Mouse (Mus musculus) layer of hippocampus, adult 9-11 months (tissue): ENCODE data around the gene Smurf2.
"Not testable (repeated sequence)": the region's sequence is repeated elsewhere in the genome, so short reads cannot be mapped to it uniquely, and the experiment has no call there.

Experiments used
- DNase-seq: peaks from one replicate; pipeline ENCODE4 v3.0.0; 2022

The Smurf2 gene

GRCm38 (mm10) chr11:106899804-106900203 lies 20.7 kb downstream of the Smurf2 start:
- no peak for DNase-seq

- no peak for DNase-seq
Measured at GRCm38 (mm10) chr11:106896561-106897168, 23.9 kb downstream of the Smurf2 start.

DNA sequence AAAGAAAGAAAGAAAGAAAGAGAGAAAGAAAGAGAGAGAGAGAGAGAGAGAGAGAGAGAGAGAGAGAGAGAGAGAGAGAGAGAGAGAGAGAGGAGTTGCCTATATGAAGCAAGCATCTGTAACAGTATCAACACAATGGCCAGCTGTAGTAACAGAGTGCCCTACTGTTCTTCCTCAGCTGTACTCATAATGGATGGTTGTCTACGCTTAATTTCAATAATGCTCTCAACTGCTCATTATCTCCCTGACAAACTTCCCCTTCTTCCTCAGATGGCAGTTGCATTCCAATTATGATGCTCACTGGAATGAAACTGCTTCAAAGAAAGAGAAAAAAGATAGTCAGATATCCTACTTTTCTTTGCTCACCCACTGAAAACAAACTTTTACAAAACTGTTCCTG lies 36.9 kb downstream of the Smurf2 start:
- peak; percentile 30 for DNase-seq

GRCm38 (mm10) chr11:106872650-106873049 lies 47.9 kb downstream of the Smurf2 start:
- no peak for DNase-seq

- no peak for DNase-seq
Measured at GRCm38 (mm10) chr11:106851438-106851837, 69.1 kb downstream of the Smurf2 start.

GRCm38 (mm10) chr11:106842002-106842401 lies 78.5 kb downstream of the Smurf2 start:
- DNase-seq: no peak

- no peak for DNase-seq
Measured at GRCm38 (mm10) chr11:106828079-106828478, 92.4 kb downstream of the Smurf2 start.

DNA sequence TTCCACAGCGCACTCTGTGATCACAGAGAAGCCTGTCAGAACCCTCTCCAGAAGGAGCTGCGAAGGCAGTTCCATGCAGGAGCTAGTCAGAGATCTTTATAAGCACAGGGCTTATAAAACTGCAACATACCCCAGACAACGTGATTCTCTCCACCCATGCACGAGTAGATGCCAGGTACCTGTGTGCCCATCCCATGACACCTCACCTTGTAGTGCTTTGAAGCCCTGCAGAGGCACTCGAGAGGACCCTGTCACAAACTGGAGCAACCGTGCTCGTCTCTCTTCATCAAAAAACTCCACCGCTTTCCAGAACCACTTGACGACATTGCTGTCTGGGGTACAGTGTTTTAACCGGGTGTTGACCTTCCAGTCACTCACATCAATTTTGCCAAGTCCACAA lies 96.1 kb downstream of the Smurf2 start:
- DNase-seq: no peak

- DNase-seq: no peak
Measured at GRCm38 (mm10) chr11:106823741-106824140, 96.8 kb downstream of the Smurf2 start.

- peak; percentile 72 for DNase-seq
Measured at GRCm38 (mm10) chr11:106822911-106823310, 97.6 kb downstream of the Smurf2 start.

GRCm38 (mm10) chr11:106822491-106822890 lies 98.0 kb downstream of the Smurf2 start:
- DNase-seq: no peak

GRCm38 (mm10) chr11:106821397-106821796 lies 99.1 kb downstream of the Smurf2 start:
- DNase-seq: no peak

DNA sequence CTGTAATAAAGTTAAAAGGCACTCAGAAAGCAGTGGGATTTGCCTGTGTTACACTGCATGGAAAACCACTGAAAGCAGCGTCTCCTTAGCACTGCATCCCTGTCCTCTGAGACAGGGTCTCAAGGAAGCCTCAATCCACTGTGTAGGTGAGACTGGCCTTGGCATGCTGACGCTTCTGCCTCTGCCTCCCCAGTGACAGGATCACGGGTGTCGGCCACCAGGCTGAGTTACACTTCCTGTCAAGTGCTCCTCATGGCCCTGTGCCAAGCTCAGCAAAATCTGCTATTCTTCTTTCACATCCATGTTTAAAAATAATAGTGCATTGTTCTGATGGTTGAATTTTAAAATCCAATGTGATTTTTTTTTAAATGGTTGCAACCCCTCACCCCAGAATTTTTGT lies 99.5 kb downstream of the Smurf2 start:
- peak; percentile 64 for DNase-seq

GRCm38 (mm10) chr11:106820252-106820651 lies 100.3 kb downstream of the Smurf2 start:
- DNase-seq: no peak

- DNase-seq: no peak
Measured at GRCm38 (mm10) chr11:106819595-106819994, 100.9 kb downstream of the Smurf2 start.

- no peak for DNase-seq
Measured at GRCm38 (mm10) chr11:106818341-106818740, 102.2 kb downstream of the Smurf2 start.

GRCm38 (mm10) chr11:106817808-106818207 lies 102.7 kb downstream of the Smurf2 start:
- no peak for DNase-seq

DNA sequence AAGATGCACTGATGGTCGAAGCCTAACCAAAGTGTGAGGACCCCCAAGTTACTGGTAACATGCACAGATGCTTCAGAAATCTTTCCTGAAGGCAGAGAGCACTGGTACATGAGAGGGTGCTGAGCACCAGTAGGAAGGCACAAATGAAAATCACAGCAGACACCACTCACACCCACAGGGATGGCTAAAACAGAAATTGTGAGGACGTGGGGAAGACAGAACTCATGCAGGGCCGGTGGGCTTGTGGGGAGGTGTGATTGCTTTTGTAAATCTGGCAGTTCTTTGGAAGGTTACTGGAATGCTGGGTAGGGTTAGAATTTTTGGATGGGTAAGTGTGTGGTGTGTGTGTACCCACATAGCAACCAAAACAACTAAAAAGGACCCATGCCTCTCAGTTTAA lies 103.4 kb downstream of the Smurf2 start:
- DNase-seq: no peak

GRCm38 (mm10) chr11:106816316-106816715 lies 104.2 kb downstream of the Smurf2 start:
- no peak for DNase-seq

DNA sequence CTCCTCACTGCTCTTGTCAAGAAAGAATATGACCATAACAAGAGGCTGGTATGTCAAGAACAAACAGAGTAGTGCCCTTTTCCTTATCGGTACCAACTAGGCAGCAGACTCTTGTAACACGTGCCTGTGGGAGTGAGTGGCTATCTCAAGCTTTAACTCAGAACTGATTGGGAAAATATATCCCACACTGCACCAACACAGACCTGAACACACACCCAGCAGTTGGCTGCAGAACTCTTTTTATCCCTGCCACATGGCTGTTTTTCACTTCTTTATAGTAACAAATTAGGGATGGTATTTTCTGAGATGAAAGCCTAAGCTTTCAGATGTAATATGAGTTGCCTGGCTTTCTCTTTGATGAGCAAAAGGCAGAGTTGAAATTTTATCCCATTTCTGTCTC lies 104.8 kb downstream of the Smurf2 start:
- no peak for DNase-seq

GRCm38 (mm10) chr11:106815331-106815730 lies 105.2 kb downstream of the Smurf2 start:
- DNase-seq: no peak

DNA sequence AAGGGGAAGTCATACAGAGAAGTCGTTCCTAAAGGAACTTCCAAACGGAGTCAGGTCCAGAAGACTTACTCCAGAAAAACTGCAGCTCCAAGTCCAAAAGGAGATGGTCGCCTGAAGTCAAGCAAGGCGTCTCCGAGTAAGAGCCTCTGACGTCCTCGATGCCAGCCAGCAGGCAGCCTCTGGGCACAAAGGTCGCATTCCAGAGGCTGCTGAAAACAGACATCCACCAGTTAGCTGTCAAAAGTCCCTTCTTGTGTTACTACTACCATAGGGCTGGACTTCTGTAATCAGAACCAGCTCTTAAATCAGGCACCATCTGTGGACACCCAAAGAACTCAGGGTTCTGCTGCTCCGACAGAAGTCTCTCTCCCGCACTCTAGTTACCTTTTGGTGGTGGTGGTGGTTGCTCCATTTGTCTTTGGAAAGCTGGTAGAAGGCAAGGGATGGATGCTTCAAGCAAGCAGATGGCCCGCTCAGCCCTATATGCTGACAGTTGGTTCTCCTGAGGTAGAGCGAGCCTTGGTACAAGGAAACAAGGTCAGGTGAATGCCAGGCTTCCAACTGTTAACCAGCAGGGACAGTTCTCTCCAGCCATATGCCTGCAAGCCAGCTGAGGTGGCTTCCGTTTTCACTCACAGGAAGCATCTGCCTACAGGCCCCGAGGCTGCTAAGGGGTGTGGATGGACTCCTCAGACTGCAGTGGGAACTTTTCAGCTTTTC lies 105.8 kb downstream of the Smurf2 start:
- DNase-seq: no peak

GRCm38 (mm10) chr11:106812410-106813136 lies 107.9 kb downstream of the Smurf2 start:
- DNase-seq: no peak

GRCm38 (mm10) chr11:106807442-106807841 lies 113.1 kb downstream of the Smurf2 start:
- not testable (repeated sequence) for DNase-seq
